Mouse (Mus musculus) neural tube, embryonic 11.5 days (tissue): ENCODE results near the gene Bspry. TPM values are rescaled to one million over a fixed set of nuclear protein-coding genes. Genes with fewer than 3 reads are reported as not detected.

ENCODE experiments used
- polyA plus RNA-seq: library from polyadenylated mRNA; unstranded; fragments of >200 nt; fragmentation: Nextera tagmentation; extraction: Ambion mirVana; gene quantifications from 2 replicates; pipeline ENCODE4 v1.2.1, GENCODE M21; 2014

Gene Bspry
- polyA plus RNA-seq, 1 experiment from 2014 or later, result 0.82 TPM

Other genes with a start within 250 kb of the Bspry start
- gene Zfp37, start 249.0 kb upstream of the Bspry start, polyA plus RNA-seq, result 28.6 and 29.4 TPM in 2 replicates
- 13.0 and 17.2 TPM in 2 replicates for gene Slc31a2, start 217.5 kb upstream of the Bspry start, polyA plus RNA-seq
- gene Fkbp15, start 119.5 kb upstream of the Bspry start, polyA plus RNA-seq, result 21.0 and 22.1 TPM in 2 replicates
- gene Slc31a1, start 119.3 kb upstream of the Bspry start, polyA plus RNA-seq, result 46.0 and 48.5 TPM in 2 replicates
- 161 and 170 TPM in 2 replicates for gene Cdc26, start 71.4 kb upstream of the Bspry start, polyA plus RNA-seq
- gene Prpf4, start 71.3 kb upstream of the Bspry start, polyA plus RNA-seq, result 28.2 and 30.0 TPM in 2 replicates
- not detected in 2 replicates for gene Rnf183, start 44.8 kb upstream of the Bspry start, polyA plus RNA-seq
- 5.1 and 5.8 TPM in 2 replicates for gene Wdr31, start 9.2 kb upstream of the Bspry start, polyA plus RNA-seq
- 11.2 and 14.8 TPM in 2 replicates for gene Hdhd3, start 23.4 kb downstream of the Bspry start, polyA plus RNA-seq
- gene Alad, start 39.9 kb downstream of the Bspry start, polyA plus RNA-seq, result 81.5 and 89.7 TPM in 2 replicates
- gene Pole3, start 45.0 kb downstream of the Bspry start, polyA plus RNA-seq, result 108 and 109 TPM in 2 replicates
- gene 4933430I17Rik, start 45.3 kb downstream of the Bspry start, polyA plus RNA-seq, result 0.92 and 1.0 TPM in 2 replicates
- gene Rgs3, start 79.8 kb downstream of the Bspry start, polyA plus RNA-seq, result 29.4 and 31.6 TPM in 2 replicates